Mouse (Mus musculus): ENCODE data around the gene Gne. TPM values are rescaled to one million over a fixed set of nuclear protein-coding genes. Genes with fewer than 3 reads are reported as not detected.

Gene Gne
- total and polyA plus RNA-seq, 2 experiments from 2014 or later: 24.2 to 44.0 TPM

DNA sequence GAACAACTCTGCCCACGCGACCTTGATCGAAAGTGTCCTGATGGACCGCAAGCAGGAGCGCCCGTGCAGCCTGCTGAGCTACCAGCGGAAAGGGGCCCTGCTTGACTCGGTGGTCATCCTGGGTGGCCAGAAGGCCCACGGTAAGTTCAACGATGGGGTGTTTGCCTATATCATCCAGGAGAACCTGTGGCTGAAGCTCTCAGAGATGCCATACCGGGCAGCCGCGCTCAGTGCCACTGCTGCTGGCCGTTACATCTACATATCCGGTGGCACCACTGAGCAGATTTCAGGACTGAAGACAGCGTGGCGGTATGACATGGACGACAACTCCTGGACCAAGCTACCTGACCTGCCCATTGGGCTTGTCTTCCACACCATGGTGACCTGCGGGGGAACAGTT lies 99.7 kb downstream of the Gne start:
- Histone ChIP-seq H3K27ac (ENCODE audit: low read depth) (no peak overlapping the region), H3K27me3 (ENCODE audit: control insufficient read depth, insufficient read depth, low read length) (0 out of 2 replicates have a peak, but pooled peaks cover 2% of the 10 kb centered on the region), H3K4me2 (ENCODE audit: low read depth, low read length) (no peak overlapping the region), H3K4me1 (ENCODE audit: control insufficient read depth, insufficient read depth) (peaks cover 8% of the 10 kb centered on the region; the same call in 1 of the 2 replicates), H3K9me3 (replicated peaks; ENCODE audit: control insufficient read depth, low read length) (no peaks in the 10 kb centered on the region), H3K36me3 (replicated peaks; ENCODE audit: control insufficient read depth, insufficient read depth, low read length) (no peaks in the 10 kb centered on the region), H3K4me3 (ENCODE audit: low read depth, low read length) (no peak overlapping the region), H3K9ac (replicated peaks; ENCODE audit: low read depth, low read length) (no peak overlapping the region)
- DNase-seq (ENCODE audit: low spot score) (no peak), ATAC-seq (ENCODE audit: insufficient read depth, low read depth) (no peak)
- TF ChIP-seq EP300 (IDR thresholded peaks at IDR 0.05; ENCODE audit: low read depth) (no peak), CTCF (IDR thresholded peaks at IDR 0.05; ENCODE audit: low read depth) (no peak)
- 88% methylated on average over 19 of the region's 19 CpGs for WGBS

Other genes with a start within 250 kb of the Gne start
- gene Olfr157, start 244.0 kb downstream of the Gne start, total RNA-seq (2014; rRNA removed; ENCODE audit: low replicate concordance): not detected in 2 replicates
- gene Olfr157, start 244.0 kb downstream of the Gne start, polyA plus RNA-seq (2015; fragmentation: Nextera tagmentation; extraction: Ambion mirVana): not detected in 2 replicates
- not detected in 2 replicates for gene Olfr155, start 232.6 kb downstream of the Gne start, total RNA-seq (2014; rRNA removed; ENCODE audit: low replicate concordance)
- gene Olfr155, start 232.6 kb downstream of the Gne start, polyA plus RNA-seq (2015; fragmentation: Nextera tagmentation; extraction: Ambion mirVana): not detected in 2 replicates
- gene Reck, start 208.6 kb downstream of the Gne start, total RNA-seq (2014; rRNA removed; ENCODE audit: low replicate concordance): 5.6 TPM in 2 replicates
- gene Reck, start 208.6 kb downstream of the Gne start, polyA plus RNA-seq (2015; fragmentation: Nextera tagmentation; extraction: Ambion mirVana): 4.0 and 4.1 TPM in 2 replicates
- 35.8 and 39.2 TPM in 2 replicates for gene Glipr2, start 126.8 kb downstream of the Gne start, total RNA-seq (2014; rRNA removed; ENCODE audit: low replicate concordance)
- gene Glipr2, start 126.8 kb downstream of the Gne start, polyA plus RNA-seq (2015; fragmentation: Nextera tagmentation; extraction: Ambion mirVana): 27.3 and 28.4 TPM in 2 replicates
- gene Ccin, start 100.7 kb downstream of the Gne start, total RNA-seq (2014; rRNA removed; ENCODE audit: low replicate concordance): not detected in 2 replicates
- gene Ccin, start 100.7 kb downstream of the Gne start, polyA plus RNA-seq (2015; fragmentation: Nextera tagmentation; extraction: Ambion mirVana): not detected in 2 replicates
- gene Clta, start 79.7 kb downstream of the Gne start, total RNA-seq (2014; rRNA removed; ENCODE audit: low replicate concordance): 128 and 168 TPM in 2 replicates
- gene Clta, start 79.7 kb downstream of the Gne start, polyA plus RNA-seq (2015; fragmentation: Nextera tagmentation; extraction: Ambion mirVana): 106 and 112 TPM in 2 replicates
- 41.1 and 61.1 TPM in 2 replicates for gene Rnf38, start 149.6 kb upstream of the Gne start, total RNA-seq (2014; rRNA removed; ENCODE audit: low replicate concordance)
- 7.3 and 7.5 TPM in 2 replicates for gene Rnf38, start 149.6 kb upstream of the Gne start, polyA plus RNA-seq (2015; fragmentation: Nextera tagmentation; extraction: Ambion mirVana)
- 13.2 and 13.7 TPM in 2 replicates for gene Melk, start 216.7 kb upstream of the Gne start, total RNA-seq (2014; rRNA removed; ENCODE audit: low replicate concordance)
- gene Melk, start 216.7 kb upstream of the Gne start, polyA plus RNA-seq (2015; fragmentation: Nextera tagmentation; extraction: Ambion mirVana): 6.3 and 6.9 TPM in 2 replicates